Comparison of ENCODE assay signal across 8 mouse cellular contexts in genomic region chr13:95223427-95223772, GRCm38 (mm10). TPM values are rescaled to one million over a fixed set of nuclear protein-coding genes. Genes with fewer than 3 reads are reported as not detected.
DNase-seq lines count a peak whose midpoint lies in the region; ATAC-seq and TF ChIP-seq lines count a peak whose summit lies in the region.

No protein-coding gene starts in this region.

- 0 out of 2 replicates have a peak, but pooled peaks cover 8% of the 10 kb centered on the region for H3K27me3 ChIP-seq in forebrain, embryonic 14.5 days (replicated peaks; ENCODE audit: control insufficient read depth, insufficient read depth, low read length)
- H3K27me3 ChIP-seq in limb, embryonic 12.5 days: peaks cover 41% of the 10 kb centered on the region
- no peaks in the 10 kb centered on the region; the same call in 1 of the 2 replicates for H3K27me3 ChIP-seq in small intestine, adult 2 months (ENCODE audit: control insufficient read depth, insufficient read depth, low read length)

- WGBS in lung, adult 2 months: 44% methylated on average over 2 of the region's 2 CpGs
- 45% methylated on average over 2 of the region's 2 CpGs for WGBS in forebrain, embryonic 14.5 days
- WGBS in limb, embryonic 12.5 days: 57% methylated on average over 2 of the region's 2 CpGs
- WGBS in small intestine, adult 2 months: 48% methylated on average over 2 of the region's 2 CpGs

- no peak for ATAC-seq in forebrain, embryonic 14.5 days
- no peak for ATAC-seq in limb, embryonic 12.5 days (ENCODE audit: insufficient number of reproducible peaks, insufficient read depth, low FRiP score, low TSS enrichment, low read depth)

- no peak for TF ChIP-seq POLR2A in lung, adult 2 months (IDR thresholded peaks at IDR 0.05; ENCODE audit: borderline replicate concordance, extremely low read depth, low read depth, low read length)
- no peak for TF ChIP-seq POLR2A in small intestine, adult 2 months (IDR thresholded peaks at IDR 0.05; ENCODE audit: low read depth, low read length)

- H3K36me3 ChIP-seq in forebrain, embryonic 14.5 days (ENCODE audit: control insufficient read depth, insufficient read depth, low read length): no peaks in the 10 kb centered on the region
- H3K36me3 ChIP-seq in limb, embryonic 12.5 days: no peaks in the 10 kb centered on the region
- H3K36me3 ChIP-seq in small intestine, adult 2 months (ENCODE audit: control insufficient read depth, insufficient read depth, low read length): no peaks in the 10 kb centered on the region

- no peaks in the 10 kb centered on the region for H3K4me1 ChIP-seq in lung, adult 2 months (ENCODE audit: control insufficient read depth, insufficient read depth, low read length)
- H3K4me1 ChIP-seq in forebrain, embryonic 14.5 days (ENCODE audit: control insufficient read depth, insufficient read depth, low read length): no peaks in the 10 kb centered on the region
- peaks cover 7% of the 10 kb centered on the region; the same call in 1 of the 2 replicates for H3K4me1 ChIP-seq in limb, embryonic 12.5 days (replicated peaks)
- H3K4me1 ChIP-seq in small intestine, adult 2 months (ENCODE audit: control insufficient read depth, insufficient read depth, insufficient read length, low read length): no peaks in the 10 kb centered on the region

- peak overlapping the region; percentile 52 for H3K4me3 ChIP-seq in lung, adult 2 months (replicated peaks; ENCODE audit: extremely low read depth, low read depth, low read length)
- peak overlapping the region; percentile 75 for H3K4me3 ChIP-seq in forebrain, embryonic 14.5 days (ENCODE audit: low read depth, low read length)
- peak overlapping the region; percentile 79 for H3K4me3 ChIP-seq in limb, embryonic 12.5 days (replicated peaks)
- peak overlapping the region; percentile 75 for H3K4me3 ChIP-seq in small intestine, adult 2 months (ENCODE audit: low read depth, low read length)

- DNase-seq in lung, adult 2 months: no peak
- DNase-seq in lung, postnatal 14 days: no peak
- DNase-seq in forebrain, embryonic 14.5 days (ENCODE audit: low spot score): peak; percentile 7
- no peak for DNase-seq in right cerebral cortex, postnatal 14 days
- DNase-seq in right cerebral cortex, postnatal 4 days: no peak
- DNase-seq in urinary bladder, postnatal 10 days (ENCODE audit: low spot score): no peak

- no peak overlapping the region for H3K9ac ChIP-seq in forebrain, embryonic 14.5 days (ENCODE audit: low read length)
- no peak overlapping the region; the same call in 1 of the 2 replicates for H3K9ac ChIP-seq in limb, embryonic 12.5 days (replicated peaks)

- no peak for TF ChIP-seq CTCF in lung, adult 2 months (IDR thresholded peaks at IDR 0.05; ENCODE audit: insufficient read depth, low read length)
- no peak for TF ChIP-seq CTCF in small intestine, adult 2 months (IDR thresholded peaks at IDR 0.05; ENCODE audit: extremely low read depth, insufficient read length, insufficient replicate concordance, low read depth, low read length)

- peak overlapping the region; percentile 97 for H3K4me2 ChIP-seq in forebrain, embryonic 14.5 days (ENCODE audit: low read length)
- peak overlapping the region; percentile 99 for H3K4me2 ChIP-seq in limb, embryonic 12.5 days

- no peak overlapping the region for H3K27ac ChIP-seq in forebrain, embryonic 14.5 days (ENCODE audit: low read depth, low read length)
- H3K27ac ChIP-seq in limb, embryonic 12.5 days: no peak overlapping the region
- H3K27ac ChIP-seq in small intestine, adult 2 months (ENCODE audit: insufficient read depth, low read depth, low read length): no peak overlapping the region

- no peaks in the 10 kb centered on the region for H3K9me3 ChIP-seq in forebrain, embryonic 14.5 days (replicated peaks; ENCODE audit: control insufficient read depth, low read length)
- H3K9me3 ChIP-seq in limb, embryonic 12.5 days: no peaks in the 10 kb centered on the region

RNA-seq across cellular contexts. Expression of gene Pde8b, which starts 26.7 kb away (rescaled TPM):
- polyA plus RNA-seq in lung, adult 2 months (2012; rRNA removed): 38.8 and 52.6 TPM in 2 replicates
- polyA plus RNA-seq in forebrain, embryonic 14.5 days (2014; fragmentation: Nextera tagmentation; extraction: Ambion mirVana): 3.6 and 5.2 TPM in 2 replicates
- 3.4 and 4.8 TPM in 2 replicates for polyA plus RNA-seq in limb, embryonic 12.5 days (2016; fragmentation: Nextera tagmentation; extraction: Ambion mirVana)
- 3.4 and 4.8 TPM in 2 replicates for polyA plus RNA-seq in small intestine, adult 2 months (2012; rRNA removed)
